Mouse (Mus musculus): ENCODE data around the gene Unc119b. TPM values are rescaled to one million over a fixed set of nuclear protein-coding genes. Genes with fewer than 3 reads are reported as not detected.

Unc119b gene
- polyA plus RNA-seq (2015; fragmentation: Nextera tagmentation; extraction: Ambion mirVana), result 53.5 and 54.8 TPM in 2 replicates

DNA sequence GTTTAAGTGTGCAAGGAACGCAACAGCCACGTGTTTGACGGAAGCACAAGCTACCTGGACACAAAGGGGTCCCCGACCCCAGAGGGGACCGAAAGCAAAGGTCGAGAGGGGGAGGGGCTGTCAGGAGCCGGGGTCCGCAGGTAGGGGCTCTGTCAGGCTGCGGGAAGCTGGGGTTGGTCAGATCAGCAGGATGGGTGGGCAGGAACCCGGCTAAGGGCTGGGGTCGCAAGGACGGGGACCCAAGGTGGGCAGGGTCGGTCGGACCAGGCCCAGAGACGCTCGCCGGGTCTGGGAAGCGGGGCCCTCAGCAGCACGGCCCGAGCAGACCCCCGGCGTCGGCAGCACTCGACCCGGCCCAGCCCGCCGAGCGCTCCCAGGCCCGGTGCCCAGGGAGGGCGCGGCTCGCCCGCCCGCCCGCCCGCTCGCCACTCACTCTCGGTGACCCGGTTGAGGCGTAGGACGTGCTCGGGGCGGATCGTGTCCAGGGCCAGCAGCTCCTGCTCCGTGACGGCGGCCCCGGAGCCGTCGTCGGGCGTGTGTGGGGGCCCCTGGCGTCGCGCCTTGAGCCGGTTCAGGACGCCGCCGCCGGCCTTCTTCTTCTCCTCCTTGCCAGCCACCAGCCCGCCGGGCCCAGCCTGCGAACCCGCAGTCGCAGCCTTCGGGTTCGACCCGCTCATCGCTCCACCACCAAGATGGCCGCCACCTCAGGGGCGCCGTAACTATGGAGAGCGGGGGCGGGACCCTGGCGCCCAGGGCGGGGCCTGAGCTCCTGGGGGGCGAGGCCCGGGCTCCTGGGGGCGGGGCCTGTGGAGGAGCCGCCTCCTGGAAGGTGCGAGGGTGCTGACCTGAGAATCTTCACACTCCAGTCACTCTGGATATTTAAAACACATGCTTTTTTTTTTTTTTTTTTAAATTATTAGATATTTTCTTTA is at the start of gene Unc119b:
Gene Unc119b (minus strand): TSS at position 742 of the 932 bp plus-strand sequence.
- Histone ChIP-seq H3K4me3 (ENCODE audit: low read length) (peak within 1 kb of the TSS; percentile 94), H3K36me3 (ENCODE audit: insufficient read depth, low read length) (peaks cover 8% of the 10 kb centered on the region), H3K4me2 (replicated peaks; ENCODE audit: low read depth, low read length) (peak within 1 kb of the TSS; percentile 96), H3K9me3 (ENCODE audit: low read length) (no peaks in the 10 kb centered on the region), H3K4me1 (ENCODE audit: insufficient read depth, low read length) (peaks cover 15% of the 10 kb centered on the region), H3K27me3 (ENCODE audit: insufficient read depth, low read length) (no peaks in the 10 kb centered on the region), H3K27ac (ENCODE audit: low read length) (0 out of 2 replicates have a peak within 1 kb of the TSS, but pooled peaks have one; percentile 45), H3K9ac (replicated peaks; ENCODE audit: low read length) (peak within 1 kb of the TSS; percentile 93)
- under 1% methylated on average over 64 of the region's 81 CpGs for WGBS
- peak; percentile 93 for ATAC-seq (ENCODE audit: low FRiP score, low TSS enrichment)

DNA sequence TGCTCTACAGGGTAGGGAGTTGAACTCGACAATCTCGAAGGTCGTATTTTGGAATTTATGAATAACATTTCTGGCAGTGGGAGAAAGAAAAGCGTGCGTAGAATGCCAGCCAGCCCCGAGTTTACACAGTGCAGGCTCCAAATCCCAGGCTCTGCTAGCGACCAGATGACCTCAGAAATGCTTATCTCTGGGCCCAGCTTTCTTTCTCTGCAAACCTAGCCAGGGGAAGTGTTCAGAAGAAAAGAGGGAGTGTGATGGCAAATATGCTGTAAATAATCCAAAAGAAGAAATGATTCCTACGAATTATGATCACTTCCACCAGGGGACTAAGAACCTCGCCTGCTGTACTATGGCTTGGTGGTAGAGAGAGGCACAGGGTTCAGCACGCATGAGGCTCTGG is 48.7 kb upstream of the Unc119b start:
- Histone ChIP-seq H3K27me3 (ENCODE audit: insufficient read depth, low read length) (no peaks in the 10 kb centered on the region), H3K9me3 (ENCODE audit: low read length) (no peaks in the 10 kb centered on the region; the same call in 1 of the 2 replicates), H3K9ac (replicated peaks; ENCODE audit: low read length) (no peak overlapping the region), H3K4me1 (ENCODE audit: insufficient read depth, low read length) (peaks cover 31% of the 10 kb centered on the region), H3K4me2 (replicated peaks; ENCODE audit: low read depth, low read length) (no peak overlapping the region), H3K27ac (ENCODE audit: low read length) (no peak overlapping the region), H3K4me3 (ENCODE audit: low read length) (no peak overlapping the region), H3K36me3 (ENCODE audit: insufficient read depth, low read length) (no peaks in the 10 kb centered on the region)
- 66% methylated on average over 10 of the region's 10 CpGs for WGBS
- no peak for ATAC-seq (ENCODE audit: low FRiP score, low TSS enrichment)

DNA sequence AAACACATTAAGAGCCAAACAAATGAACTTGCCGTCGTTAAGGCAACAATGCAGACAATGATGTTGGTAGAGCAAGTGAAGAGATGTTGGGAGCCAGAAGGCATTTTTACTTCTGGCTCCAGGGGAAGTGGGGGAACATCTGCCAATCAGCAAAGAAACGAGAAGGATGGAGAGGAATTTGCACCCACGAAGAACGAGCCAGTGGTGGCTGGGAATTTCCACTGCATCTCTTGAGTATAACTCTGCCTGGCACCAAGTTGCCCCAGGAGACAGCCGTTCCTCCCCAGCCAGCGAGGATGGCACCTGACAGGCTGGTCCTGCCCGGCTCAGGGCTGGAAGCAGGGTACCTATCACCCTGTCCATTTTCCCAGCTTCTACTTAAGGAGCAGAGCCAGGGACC is 48.1 kb upstream of the Unc119b start:
- WGBS, result 74% methylated on average over 8 of the region's 8 CpGs
- H3K27ac ChIP-seq (ENCODE audit: low read length), result no peak overlapping the region

DNA sequence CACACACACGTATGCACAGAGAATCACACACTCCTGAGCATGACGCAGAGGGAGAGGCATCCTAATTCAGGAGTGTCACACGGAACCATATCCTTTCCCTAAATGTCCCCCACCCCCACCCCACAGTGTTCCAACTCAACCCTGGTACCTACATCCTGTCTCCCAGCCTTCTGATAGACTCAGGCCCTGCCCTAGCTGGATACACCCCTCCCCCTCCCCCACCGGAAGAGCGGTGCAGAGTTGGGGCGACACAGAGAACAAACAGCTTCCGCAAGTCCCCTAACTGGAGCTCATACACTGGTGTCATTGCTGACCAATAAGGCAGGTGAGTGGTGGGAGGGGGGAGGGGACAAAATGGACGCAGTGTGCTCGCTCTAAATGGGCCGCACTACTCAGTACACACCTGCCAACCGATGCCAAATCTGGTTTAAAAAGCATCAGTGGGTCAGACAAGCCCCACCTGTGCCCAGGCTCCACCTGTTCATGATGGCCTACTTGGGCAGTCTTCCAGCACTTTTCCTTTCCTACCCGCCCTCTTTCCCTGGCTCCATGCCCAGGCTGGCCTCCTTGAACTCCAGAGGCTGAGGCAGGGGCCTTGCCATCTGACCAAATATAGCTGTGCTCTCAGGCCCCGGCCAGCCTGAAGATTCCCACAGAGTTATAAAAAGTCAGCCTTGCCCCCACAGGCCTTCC is 46.6 kb upstream of the Unc119b start:
- H3K4me1 ChIP-seq (ENCODE audit: insufficient read depth, low read length), result peaks cover 20% of the 10 kb centered on the region
- H3K4me3 ChIP-seq (ENCODE audit: low read length), result no peak overlapping the region
- no peaks in the 10 kb centered on the region for H3K9me3 ChIP-seq (ENCODE audit: low read length)
- no peak overlapping the region for H3K9ac ChIP-seq (replicated peaks; ENCODE audit: low read length)
- H3K36me3 ChIP-seq (ENCODE audit: insufficient read depth, low read length), result no peaks in the 10 kb centered on the region
- no peak for ATAC-seq (ENCODE audit: low FRiP score, low TSS enrichment)
- H3K4me2 ChIP-seq (replicated peaks; ENCODE audit: low read depth, low read length), result no peak overlapping the region
- WGBS, result 73% methylated on average over 13 of the region's 13 CpGs
- 0 out of 2 replicates have a peak overlapping the region, but pooled peaks have one; percentile 26 for H3K27ac ChIP-seq (ENCODE audit: low read length)
- H3K27me3 ChIP-seq (ENCODE audit: insufficient read depth, low read length), result no peaks in the 10 kb centered on the region

More for the DNA sequence above, 48.1 kb upstream of the Unc119b start:
- Histone ChIP-seq H3K4me2 (replicated peaks; ENCODE audit: low read depth, low read length) (no peak overlapping the region), H3K9me3 (ENCODE audit: low read length) (no peaks in the 10 kb centered on the region), H3K4me1 (ENCODE audit: insufficient read depth, low read length) (peaks cover 31% of the 10 kb centered on the region), H3K9ac (replicated peaks; ENCODE audit: low read length) (no peak overlapping the region), H3K36me3 (ENCODE audit: insufficient read depth, low read length) (no peaks in the 10 kb centered on the region), H3K4me3 (ENCODE audit: low read length) (no peak overlapping the region), H3K27me3 (ENCODE audit: insufficient read depth, low read length) (no peaks in the 10 kb centered on the region)
- ATAC-seq (ENCODE audit: low FRiP score, low TSS enrichment), result no peak

DNA sequence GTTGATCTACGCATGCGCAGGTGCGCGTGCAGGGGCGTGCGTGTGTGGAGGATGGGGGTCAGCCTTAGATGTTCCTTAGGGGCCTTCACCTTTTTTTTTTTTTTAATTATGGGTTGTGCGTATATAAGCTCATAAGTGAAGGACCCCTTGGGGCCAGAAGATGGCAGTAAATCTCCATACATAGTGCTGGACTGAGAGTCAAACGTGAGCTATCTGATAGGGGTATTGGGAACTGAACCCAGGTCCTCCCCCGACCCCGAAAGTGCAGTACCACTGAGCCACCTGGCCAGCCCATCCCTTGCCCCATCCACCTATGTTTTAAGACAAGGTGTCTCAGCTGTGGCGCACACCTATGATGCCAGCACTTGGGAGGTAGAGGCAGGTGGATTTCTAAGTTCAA is 44.8 kb upstream of the Unc119b start:
- Histone ChIP-seq H3K36me3 (ENCODE audit: insufficient read depth, low read length) (no peaks in the 10 kb centered on the region), H3K4me3 (ENCODE audit: low read length) (no peak overlapping the region), H3K27ac (ENCODE audit: low read length) (no peak overlapping the region), H3K4me1 (ENCODE audit: insufficient read depth, low read length) (peaks cover 13% of the 10 kb centered on the region; the same call in 1 of the 2 replicates), H3K27me3 (ENCODE audit: insufficient read depth, low read length) (no peaks in the 10 kb centered on the region), H3K4me2 (replicated peaks; ENCODE audit: low read depth, low read length) (no peak overlapping the region), H3K9ac (replicated peaks; ENCODE audit: low read length) (no peak overlapping the region), H3K9me3 (ENCODE audit: low read length) (no peaks in the 10 kb centered on the region)
- WGBS, result 92% methylated on average over 11 of the region's 11 CpGs
- ATAC-seq (ENCODE audit: low FRiP score, low TSS enrichment), result no peak

DNA sequence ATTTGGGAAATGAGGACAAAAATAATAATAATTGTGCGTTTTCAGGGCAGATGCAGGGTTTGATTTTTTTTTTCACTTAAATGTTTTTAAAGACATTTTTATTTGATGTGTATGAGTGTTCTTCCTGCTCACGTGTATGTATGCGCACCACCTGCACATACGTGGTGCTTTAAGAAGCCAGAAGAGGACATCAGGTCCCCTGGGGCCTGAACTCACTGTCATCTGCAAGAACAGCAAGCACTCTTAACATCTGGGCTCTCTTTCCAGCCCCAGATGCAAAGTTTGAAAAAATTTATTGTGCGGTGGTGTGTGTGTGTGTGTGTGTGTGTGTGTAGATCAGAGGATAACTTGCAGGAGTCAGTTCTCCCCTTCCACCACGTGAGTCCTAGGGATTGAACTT is 43.1 kb upstream of the Unc119b start:
- ATAC-seq (ENCODE audit: low FRiP score, low TSS enrichment), result no peak
- Histone ChIP-seq H3K9ac (replicated peaks; ENCODE audit: low read length) (no peak overlapping the region), H3K27me3 (ENCODE audit: insufficient read depth, low read length) (no peaks in the 10 kb centered on the region)

DNA sequence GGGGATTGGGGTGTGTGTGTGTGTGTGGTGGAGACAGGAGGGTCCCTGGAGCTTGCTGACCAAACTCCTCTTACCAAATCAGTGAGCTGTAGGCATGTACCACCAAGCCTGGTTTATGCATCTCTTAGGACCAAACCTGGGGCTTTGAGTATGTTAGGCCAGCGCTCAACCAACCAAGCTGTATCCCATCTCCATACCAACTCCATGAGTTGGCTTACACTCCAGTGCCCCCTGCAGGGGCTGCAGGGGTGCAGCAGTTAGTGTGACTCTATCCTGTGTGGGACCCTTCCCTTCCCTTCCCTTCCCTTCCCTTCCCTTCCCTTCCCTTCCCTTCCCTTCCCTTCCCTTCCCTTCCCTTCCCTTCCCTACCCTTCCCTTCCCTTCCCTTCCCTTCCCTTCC is 39.8 kb upstream of the Unc119b start:
- no peak for ATAC-seq (ENCODE audit: low FRiP score, low TSS enrichment)
- H3K9me3 ChIP-seq (ENCODE audit: low read length), result no peaks in the 10 kb centered on the region
- no peaks in the 10 kb centered on the region for H3K36me3 ChIP-seq (ENCODE audit: insufficient read depth, low read length)
- no peak overlapping the region for H3K4me2 ChIP-seq (replicated peaks; ENCODE audit: low read depth, low read length)
- no peak overlapping the region for H3K9ac ChIP-seq (replicated peaks; ENCODE audit: low read length)
- WGBS, result 100% methylated on average over 1 of the region's 1 CpGs
- H3K27me3 ChIP-seq (ENCODE audit: insufficient read depth, low read length), result no peaks in the 10 kb centered on the region
- no peaks in the 10 kb centered on the region for H3K4me1 ChIP-seq (ENCODE audit: insufficient read depth, low read length)
- H3K27ac ChIP-seq (ENCODE audit: low read length), result no peak overlapping the region
- no peak overlapping the region for H3K4me3 ChIP-seq (ENCODE audit: low read length)

More for the DNA sequence above, 43.1 kb upstream of the Unc119b start:
- 79% methylated on average over 6 of the region's 6 CpGs for WGBS
- H3K4me1 ChIP-seq (ENCODE audit: insufficient read depth, low read length), result peaks cover 10% of the 10 kb centered on the region; the same call in 1 of the 2 replicates
- no peak overlapping the region for H3K4me3 ChIP-seq (ENCODE audit: low read length)
- no peak overlapping the region for H3K4me2 ChIP-seq (replicated peaks; ENCODE audit: low read depth, low read length)
- H3K36me3 ChIP-seq (ENCODE audit: insufficient read depth, low read length), result no peaks in the 10 kb centered on the region
- H3K27ac ChIP-seq (ENCODE audit: low read length), result no peak overlapping the region
- H3K9me3 ChIP-seq (ENCODE audit: low read length), result no peaks in the 10 kb centered on the region

DNA sequence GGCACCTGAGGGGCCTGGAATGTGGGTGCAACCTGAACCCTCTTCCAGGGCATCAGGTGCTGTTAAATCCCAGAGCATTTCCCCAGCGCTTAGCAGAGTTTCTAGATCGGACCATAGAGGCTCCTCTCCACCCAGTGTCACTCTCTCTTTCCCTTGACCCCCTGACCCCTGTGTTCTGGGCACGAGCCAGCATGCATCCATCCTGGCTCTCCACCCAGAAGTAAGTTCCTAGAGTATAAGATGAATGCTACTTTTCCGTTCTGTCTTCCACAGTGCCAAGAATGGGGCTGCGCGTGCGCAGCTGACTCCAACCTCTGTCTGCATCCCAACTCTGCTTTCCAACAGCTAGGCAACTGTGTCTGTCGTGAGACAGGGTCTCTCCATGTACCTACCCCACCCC is 35.4 kb upstream of the Unc119b start:
- Histone ChIP-seq H3K4me1 (ENCODE audit: insufficient read depth, low read length) (peaks cover 31% of the 10 kb centered on the region), H3K36me3 (ENCODE audit: insufficient read depth, low read length) (no peaks in the 10 kb centered on the region), H3K27ac (ENCODE audit: low read length) (no peak overlapping the region), H3K9me3 (ENCODE audit: low read length) (no peaks in the 10 kb centered on the region), H3K9ac (replicated peaks; ENCODE audit: low read length) (no peak overlapping the region), H3K4me3 (ENCODE audit: low read length) (no peak overlapping the region), H3K27me3 (ENCODE audit: insufficient read depth, low read length) (no peaks in the 10 kb centered on the region), H3K4me2 (replicated peaks; ENCODE audit: low read depth, low read length) (no peak overlapping the region)
- ATAC-seq (ENCODE audit: low FRiP score, low TSS enrichment), result no peak
- 80% methylated on average over 8 of the region's 8 CpGs for WGBS

DNA sequence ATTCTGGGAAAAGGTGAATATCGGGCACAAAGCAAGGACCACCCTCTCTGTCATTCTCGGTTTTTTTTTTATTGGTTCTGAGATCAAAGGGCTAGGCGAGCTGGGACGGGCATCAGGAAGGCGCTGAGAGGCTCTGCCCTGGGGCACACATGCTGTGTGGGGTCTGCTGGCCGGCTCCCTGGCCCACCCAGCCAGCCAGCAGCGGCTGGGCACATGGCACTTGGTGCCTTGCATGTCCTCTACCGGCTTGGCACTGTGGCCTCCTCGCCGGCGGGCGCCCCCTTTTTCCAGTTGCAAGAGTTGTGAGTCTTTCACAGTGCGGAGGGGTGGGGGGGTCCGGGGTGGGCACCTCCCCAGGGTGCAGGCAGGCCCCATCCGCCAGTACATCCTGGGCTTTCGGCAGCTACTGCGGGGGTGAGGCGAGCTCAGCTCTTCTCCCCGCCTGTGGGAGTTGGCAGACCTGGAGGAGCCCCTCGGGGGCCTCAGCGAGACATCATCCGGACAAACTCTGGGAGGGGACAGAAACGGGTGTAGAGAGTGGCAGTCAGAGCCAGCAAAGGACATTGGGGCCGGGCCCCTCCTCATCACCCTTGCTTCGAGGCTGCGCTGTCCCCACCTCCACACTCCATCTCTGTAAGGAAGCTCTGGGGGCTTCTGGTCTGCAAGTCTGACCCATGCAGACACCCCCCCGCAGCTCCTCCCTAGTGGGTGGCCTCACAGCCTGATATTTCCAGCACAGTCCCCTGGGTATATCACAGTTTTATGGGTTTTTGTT is 34.1 kb upstream of the Unc119b start:
- no peaks in the 10 kb centered on the region for H3K9me3 ChIP-seq (ENCODE audit: low read length)
- peak overlapping the region; percentile 58 for H3K27ac ChIP-seq (ENCODE audit: low read length)
- 21% methylated on average over 26 of the region's 27 CpGs for WGBS
- H3K27me3 ChIP-seq (ENCODE audit: insufficient read depth, low read length), result no peaks in the 10 kb centered on the region
- H3K4me3 ChIP-seq (ENCODE audit: low read length), result no peak overlapping the region
- no peaks in the 10 kb centered on the region for H3K36me3 ChIP-seq (ENCODE audit: insufficient read depth, low read length)
- H3K9ac ChIP-seq (replicated peaks; ENCODE audit: low read length), result peak overlapping the region; percentile 44
- H3K4me2 ChIP-seq (replicated peaks; ENCODE audit: low read depth, low read length), result peak overlapping the region; percentile 33
- peaks cover 31% of the 10 kb centered on the region for H3K4me1 ChIP-seq (ENCODE audit: insufficient read depth, low read length)
- peak; percentile 53; the same call in 1 of the 2 replicates for ATAC-seq (ENCODE audit: low FRiP score, low TSS enrichment)
